ENCODE assay signal across 29 mouse cellular contexts in genomic region chr1:138674199-138674598, GRCm38 (mm10).
"Had no signal": no experiment of that assay in that cellular context is flagged by ENCODE, and none has a peak within 500 bp of the region (broad histone marks: within the 10 kb centered on the region; RNA-seq: fewer than 3 reads in every experiment).

No protein-coding gene starts in this region.

- H3K4me3 ChIP-seq: left cerebral cortex, adult 2 months; limb, embryonic 15.5 days; liver, embryonic 12.5 days; liver, embryonic 13.5 days; liver, embryonic 15.5 days; lung, embryonic 15.5 days; megakaryocyte, embryonic 14.5 days; midbrain, embryonic 10.5 days; midbrain, embryonic 12.5 days; midbrain, embryonic 13.5 days; midbrain, embryonic 15.5 days; myocyte had no signal

- H3K4me1 ChIP-seq: liver, embryonic 12.5 days; liver, embryonic 13.5 days; liver, embryonic 15.5 days; lung, embryonic 15.5 days; megakaryocyte, embryonic 14.5 days; midbrain, embryonic 10.5 days; midbrain, embryonic 12.5 days; midbrain, embryonic 13.5 days; midbrain, embryonic 15.5 days had no signal

- ATAC-seq: liver, embryonic 12.5 days; liver, postnatal 0 days; lung, postnatal 0 days; midbrain, embryonic 13.5 days; midbrain, embryonic 15.5 days; midbrain, embryonic 16.5 days had no signal

- H3K4me2 ChIP-seq: limb, embryonic 15.5 days; liver, embryonic 11.5 days; liver, embryonic 12.5 days; liver, embryonic 13.5 days; liver, embryonic 15.5 days; lung, embryonic 14.5 days; lung, embryonic 15.5 days; midbrain, embryonic 11.5 days; midbrain, embryonic 12.5 days; midbrain, embryonic 13.5 days; midbrain, embryonic 15.5 days had no signal

- H3K27me3 ChIP-seq: limb, embryonic 15.5 days; liver, embryonic 12.5 days; liver, embryonic 13.5 days; liver, embryonic 15.5 days; lung, embryonic 15.5 days; megakaryocyte, embryonic 14.5 days; midbrain, embryonic 12.5 days; midbrain, embryonic 13.5 days; midbrain, embryonic 15.5 days had no signal

- H3K9ac ChIP-seq: limb, embryonic 15.5 days; liver, embryonic 12.5 days; liver, embryonic 13.5 days; liver, embryonic 14.5 days; liver, embryonic 15.5 days; liver, postnatal 0 days; lung, embryonic 14.5 days; lung, embryonic 15.5 days; midbrain, embryonic 12.5 days; midbrain, embryonic 13.5 days; midbrain, embryonic 15.5 days had no signal

- H3K9me3 ChIP-seq: limb, embryonic 15.5 days; liver, embryonic 12.5 days; liver, embryonic 13.5 days; liver, embryonic 15.5 days; lung, embryonic 15.5 days; megakaryocyte, embryonic 14.5 days; midbrain, embryonic 10.5 days; midbrain, embryonic 12.5 days; midbrain, embryonic 13.5 days; midbrain, embryonic 15.5 days had no signal

- H3K36me3 ChIP-seq: limb, embryonic 15.5 days; liver, embryonic 12.5 days; liver, embryonic 13.5 days; liver, embryonic 15.5 days; lung, embryonic 15.5 days; midbrain, embryonic 10.5 days; midbrain, embryonic 12.5 days; midbrain, embryonic 13.5 days; midbrain, embryonic 15.5 days had no signal

- H3K27ac ChIP-seq: left cerebral cortex, adult 2 months; limb, embryonic 15.5 days; liver, embryonic 12.5 days; liver, embryonic 13.5 days; liver, embryonic 14.5 days; liver, embryonic 15.5 days; lung, embryonic 15.5 days; macrophage; midbrain, embryonic 10.5 days; midbrain, embryonic 12.5 days; midbrain, embryonic 13.5 days; midbrain, embryonic 15.5 days had no signal

- DNase-seq: left cerebral cortex, postnatal 4 days; liver; liver, embryonic 13.5 days; liver, postnatal 0 days; lung, adult 18-20 months; lung, adult 2 months; lung, embryonic 14.5 days; lung, postnatal 10 days; lung, postnatal 14 days; lung, postnatal 36 days; lung, postnatal 4 days; midbrain, embryonic 14.5 days had no signal
